Mouse (Mus musculus) skeletal muscle tissue, adult 2 months (tissue): Measurements from ENCODE around the gene Abcc2.

Experiments
- DNase-seq: peaks from one replicate; pipeline ENCODE4 v3.0.0-alpha.2; 2012; ENCODE audit warnings: low read depth, low spot score

The Abcc2 gene

DNA sequence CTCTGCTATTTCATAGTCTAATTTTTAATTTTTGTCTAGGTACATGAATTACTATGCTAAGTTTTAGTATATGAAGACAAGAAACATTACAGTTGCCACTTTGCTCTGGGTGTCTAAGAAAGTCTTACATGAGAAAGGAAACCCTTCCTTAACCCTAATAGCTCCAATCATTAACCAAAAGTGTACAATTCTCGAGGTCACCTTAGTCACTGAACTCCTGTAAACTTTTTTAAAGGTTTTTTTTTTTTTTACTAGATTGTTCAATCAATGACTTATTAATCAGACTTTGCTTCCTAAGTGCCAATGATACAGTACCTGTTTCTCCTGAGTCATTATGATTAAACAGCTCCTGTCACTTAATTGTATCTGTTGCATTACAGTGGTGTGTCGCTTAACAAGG is 4.7 kb upstream of the Abcc2 start:
- no peak for DNase-seq

DNA sequence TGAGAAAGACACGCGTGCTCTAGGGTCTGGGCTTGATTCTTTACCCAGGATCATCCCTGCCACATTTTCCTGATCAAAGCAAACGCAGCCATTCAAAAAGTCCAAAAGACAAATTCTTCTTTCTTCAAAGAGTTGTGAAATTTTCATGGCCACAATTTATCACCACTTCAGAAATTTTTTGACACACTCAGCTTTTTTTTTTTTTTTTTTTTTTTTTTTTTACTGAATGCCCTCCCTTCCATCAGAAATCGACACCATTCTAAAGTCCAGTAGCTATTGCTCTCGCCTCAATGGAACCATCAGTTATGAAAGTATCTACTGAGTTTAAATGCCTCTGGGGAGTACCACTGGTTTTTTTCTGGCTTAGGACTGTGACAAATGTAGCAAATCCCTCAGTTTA is 1.6 kb upstream of the Abcc2 start:
- no peak for DNase-seq

DNA sequence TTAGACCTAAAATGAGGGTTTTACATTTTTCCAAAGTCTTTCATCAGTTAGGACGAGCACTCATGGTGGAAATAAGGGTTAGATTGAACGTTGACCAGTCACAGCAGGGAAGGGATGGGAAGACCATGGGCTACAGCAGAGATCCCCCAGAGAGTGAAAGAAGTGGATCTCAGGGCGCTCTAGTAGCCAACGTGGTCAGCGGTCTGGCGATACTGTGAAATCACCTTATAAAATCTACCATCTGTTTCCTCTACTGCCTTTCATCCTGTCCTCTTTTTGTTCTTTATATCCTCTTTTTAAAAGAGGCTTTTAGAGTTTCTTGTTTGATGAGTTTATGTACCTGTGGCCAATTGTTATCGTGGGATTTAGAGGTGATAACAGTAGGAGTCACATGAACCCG is 2.8 kb downstream of the Abcc2 start:
- no peak for DNase-seq

DNA sequence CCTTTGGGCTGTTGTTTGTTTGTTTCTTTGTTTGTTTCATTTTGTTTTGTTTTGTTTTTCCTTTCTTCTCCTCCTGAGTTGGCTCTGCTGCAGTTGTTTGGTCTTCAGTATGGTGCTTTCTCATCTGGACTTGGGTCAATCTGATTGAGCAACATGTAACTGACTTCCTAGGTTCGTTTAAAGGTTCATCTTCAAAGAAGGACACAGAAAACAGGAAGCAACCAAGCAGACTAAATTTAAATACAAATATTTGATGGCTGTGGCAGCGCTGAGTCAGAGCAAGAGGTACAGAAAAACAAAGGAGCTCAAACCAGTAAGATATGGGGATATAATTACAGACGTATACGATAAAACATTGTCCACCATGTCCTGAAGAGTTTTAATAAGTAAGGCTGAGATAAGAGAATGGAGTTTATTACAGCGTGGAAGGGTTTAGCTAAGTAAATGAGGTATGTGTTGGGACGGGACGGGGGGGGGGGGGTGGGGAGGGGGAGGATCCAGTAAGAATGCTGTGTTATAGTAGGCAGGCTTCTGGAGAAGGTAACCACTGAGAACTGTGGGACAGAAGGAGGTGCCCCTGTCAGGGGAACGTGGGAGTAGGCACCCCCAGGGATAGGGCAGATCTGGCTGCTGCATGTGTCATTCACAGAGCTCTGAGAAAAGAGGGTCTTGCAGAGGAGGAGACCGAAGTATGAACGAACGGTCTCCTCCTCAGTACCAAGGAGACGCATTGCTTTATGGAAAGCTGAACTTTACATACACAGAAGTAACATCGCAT is 4.4 kb downstream of the Abcc2 start:
- no peak for DNase-seq

DNA sequence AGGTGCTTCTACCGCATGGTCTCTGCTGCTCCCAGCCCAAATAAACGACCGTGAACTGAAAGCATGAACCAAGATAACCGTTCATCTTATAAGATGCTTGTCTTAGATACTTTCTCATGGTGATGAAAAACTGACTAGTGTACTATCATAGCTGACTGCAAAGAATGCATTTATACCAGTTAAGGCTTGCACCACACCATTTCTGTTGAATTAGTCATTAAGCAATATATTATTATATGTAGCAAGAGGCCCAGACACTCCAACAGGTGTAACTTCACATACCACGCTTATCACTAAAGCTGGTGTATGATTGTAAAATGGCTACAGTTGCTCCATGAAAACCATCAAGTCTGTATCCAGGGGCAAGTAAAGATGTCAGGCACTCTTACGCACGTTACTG is 7.8 kb downstream of the Abcc2 start:
- no peak for DNase-seq

DNA sequence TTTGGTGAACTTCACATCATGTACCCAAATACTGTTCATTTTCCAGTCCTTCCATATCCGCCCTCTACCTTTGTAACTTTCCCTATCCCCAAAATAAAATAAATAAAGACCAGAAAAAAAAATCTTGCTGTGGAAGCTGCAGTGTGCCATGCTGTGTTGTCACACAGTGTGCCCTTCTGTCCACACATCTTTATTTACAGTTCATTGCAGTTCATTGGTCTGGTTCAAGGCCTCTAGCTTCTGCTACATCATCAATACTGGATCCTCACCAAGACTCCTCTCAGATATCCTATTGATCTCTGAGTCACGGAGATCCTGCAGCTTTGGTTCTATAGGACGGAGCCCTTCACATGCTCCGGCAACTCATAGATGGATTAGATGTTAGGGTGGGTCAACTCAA is 10.5 kb downstream of the Abcc2 start:
- DNase-seq, result no peak

DNA sequence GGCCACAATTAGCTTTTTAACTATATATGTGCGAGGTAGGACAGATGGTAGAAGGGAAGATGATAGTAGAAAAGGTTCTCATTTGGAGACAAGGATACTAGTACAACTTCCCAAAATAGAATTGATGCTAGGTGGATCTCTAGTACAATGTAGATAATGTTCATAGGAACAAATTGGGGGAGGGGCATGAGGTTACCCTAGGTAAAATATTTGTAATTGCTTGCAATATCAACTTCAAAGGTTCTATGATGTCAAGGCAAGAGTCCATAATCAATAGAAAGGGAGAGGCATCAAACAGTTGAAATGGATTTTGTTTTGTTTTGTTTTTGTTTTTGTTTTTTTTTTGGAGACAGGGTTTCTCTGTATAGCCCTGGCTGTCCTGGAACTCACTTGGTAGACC is 12.0 kb downstream of the Abcc2 start:
- DNase-seq, result no peak

DNA sequence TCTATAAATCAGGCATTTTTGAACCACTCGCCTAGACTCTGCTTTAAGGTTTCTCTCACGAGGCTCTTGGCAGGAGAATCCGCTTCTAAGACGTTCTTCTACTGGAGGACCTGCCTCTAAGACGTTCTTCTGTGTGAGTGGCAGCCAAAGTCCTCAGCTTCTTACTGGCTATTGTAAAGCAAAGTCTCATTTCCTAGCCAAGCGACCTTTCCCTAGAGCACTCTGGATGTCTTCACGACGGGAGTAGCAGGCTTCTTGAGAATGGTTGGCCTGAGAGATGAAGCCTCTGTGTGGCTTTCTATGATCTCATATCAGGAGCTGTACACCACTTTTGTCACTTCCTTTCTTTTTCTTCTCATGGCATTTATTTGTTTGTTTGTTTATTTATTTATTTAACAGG is 13.5 kb downstream of the Abcc2 start:
- DNase-seq, result no peak

DNA sequence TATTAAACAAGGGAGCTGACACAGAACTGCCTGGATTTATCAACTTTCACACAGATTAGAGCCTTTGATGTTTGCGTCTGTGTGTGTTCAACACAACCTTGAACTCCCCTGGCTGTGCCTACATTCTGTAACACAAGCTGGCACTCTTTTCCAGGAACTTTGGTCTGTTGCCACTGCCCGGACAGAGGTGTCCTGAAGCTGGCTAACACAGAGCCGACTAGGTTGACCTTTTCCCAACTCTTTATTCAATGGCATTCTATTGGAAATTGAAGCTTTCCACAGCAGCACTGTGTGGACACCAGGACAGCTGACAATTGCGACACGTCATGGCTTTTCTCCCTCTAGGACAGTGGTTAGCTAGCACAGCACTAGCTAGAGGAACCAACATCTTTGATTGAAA is 15.2 kb downstream of the Abcc2 start:
- peak; percentile 3 for DNase-seq

DNA sequence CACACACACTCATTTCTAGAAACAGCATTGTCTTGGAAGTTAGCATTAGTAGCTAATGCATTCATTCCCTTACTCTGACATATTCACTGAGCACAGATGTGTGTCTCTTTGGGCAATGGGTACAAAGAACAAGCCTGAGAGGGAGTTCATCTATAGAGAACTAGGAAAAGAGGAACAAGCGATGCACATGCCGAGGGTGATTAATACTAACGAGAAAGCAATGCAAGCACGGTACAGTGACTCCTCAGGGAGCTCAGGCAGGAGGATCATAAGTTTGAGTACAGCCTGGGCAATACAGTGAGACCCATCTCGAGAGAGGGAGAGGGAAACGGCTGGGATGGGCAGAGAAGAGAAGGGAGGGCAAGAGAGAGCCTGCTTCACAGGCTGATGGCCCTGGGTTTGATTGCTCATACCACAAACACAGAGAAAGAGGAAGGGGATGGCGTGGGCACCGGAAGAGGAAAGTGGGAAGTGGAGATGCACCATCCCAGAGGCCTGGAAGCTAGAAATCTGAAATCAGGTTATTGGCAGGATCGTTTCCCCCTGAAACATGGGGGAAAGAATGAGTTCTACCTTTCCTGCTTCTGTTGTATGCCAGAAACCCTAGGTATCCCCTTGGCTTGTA is 19.5 kb downstream of the Abcc2 start:
- no peak for DNase-seq

DNA sequence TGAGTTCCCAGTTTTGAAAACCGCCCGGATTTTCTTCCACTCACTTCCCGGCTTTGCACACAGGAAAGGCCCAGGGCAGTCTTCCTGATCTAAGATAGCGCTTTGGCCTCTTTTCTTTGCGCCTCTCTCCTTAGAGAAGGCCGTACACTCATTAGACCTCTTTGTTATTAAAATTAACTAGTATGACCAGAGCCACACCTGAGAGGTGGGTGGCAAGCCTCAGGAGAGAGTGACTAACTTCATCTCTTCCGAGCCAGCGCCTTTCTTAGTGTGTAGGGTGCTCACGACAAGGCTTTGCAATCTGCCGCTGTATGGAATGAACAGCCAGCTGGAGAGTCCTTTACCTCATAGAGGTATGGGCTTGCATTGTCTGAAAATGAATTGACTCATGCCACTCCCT is 21.9 kb downstream of the Abcc2 start:
- DNase-seq, result no peak

DNA sequence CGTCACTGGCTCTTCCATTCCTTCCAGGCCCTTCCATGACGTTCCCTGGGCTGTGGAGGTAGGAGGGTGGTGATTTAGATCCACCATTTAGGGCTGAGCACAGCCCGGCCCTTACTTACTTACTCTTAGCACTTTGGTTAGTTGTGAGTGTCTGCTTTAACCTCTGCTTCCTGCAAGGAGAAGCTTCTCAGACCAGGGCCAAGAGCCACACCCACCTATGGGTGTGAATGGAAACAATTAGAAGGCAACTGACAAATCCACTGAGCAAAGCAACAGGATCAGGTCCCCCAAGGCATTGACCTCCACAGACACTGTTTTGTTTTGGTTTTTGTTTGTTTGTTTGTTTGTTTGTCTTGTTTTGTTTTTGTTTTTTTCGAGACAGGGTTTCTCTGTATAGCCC is 27.3 kb downstream of the Abcc2 start:
- DNase-seq, result no peak

DNA sequence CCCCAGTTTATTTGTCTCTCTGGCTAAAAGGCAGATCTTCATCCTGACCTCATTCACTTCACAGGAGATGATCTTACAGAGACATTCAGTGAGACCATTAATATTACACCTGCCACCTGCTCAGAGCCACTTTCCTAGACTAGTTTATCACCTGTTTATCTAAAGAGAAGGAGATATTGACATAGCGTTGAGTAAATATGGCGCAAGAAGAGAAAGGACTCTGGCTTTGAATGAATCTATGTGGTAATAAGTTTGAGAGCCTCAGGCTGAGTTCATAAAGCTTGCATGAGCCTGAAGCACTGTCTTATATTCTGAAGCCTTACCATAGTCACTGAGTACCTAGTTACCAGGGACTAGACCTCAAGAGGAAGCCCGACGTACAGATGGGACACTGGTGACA is 29.4 kb downstream of the Abcc2 start:
- DNase-seq, result no peak

DNA sequence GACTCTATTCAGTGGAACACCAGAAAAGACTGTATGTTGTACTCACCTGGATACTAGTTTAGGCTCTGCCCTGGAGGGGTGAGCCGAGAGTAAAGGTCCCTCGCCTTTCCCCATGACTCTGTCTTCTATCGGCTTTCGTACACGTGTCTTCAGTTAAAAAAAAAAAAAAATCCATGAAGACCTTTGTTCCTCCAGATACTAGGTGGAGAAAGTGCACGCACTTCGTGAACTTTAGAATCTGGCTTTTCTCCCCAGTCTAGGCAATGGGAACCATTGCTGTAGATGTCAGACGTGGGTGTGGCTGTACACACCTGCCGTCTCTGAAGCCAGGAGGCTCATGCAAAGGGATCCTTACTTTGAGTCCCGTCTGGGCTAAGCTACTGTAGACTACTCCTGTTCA is 31.3 kb downstream of the Abcc2 start:
- no peak for DNase-seq

DNA sequence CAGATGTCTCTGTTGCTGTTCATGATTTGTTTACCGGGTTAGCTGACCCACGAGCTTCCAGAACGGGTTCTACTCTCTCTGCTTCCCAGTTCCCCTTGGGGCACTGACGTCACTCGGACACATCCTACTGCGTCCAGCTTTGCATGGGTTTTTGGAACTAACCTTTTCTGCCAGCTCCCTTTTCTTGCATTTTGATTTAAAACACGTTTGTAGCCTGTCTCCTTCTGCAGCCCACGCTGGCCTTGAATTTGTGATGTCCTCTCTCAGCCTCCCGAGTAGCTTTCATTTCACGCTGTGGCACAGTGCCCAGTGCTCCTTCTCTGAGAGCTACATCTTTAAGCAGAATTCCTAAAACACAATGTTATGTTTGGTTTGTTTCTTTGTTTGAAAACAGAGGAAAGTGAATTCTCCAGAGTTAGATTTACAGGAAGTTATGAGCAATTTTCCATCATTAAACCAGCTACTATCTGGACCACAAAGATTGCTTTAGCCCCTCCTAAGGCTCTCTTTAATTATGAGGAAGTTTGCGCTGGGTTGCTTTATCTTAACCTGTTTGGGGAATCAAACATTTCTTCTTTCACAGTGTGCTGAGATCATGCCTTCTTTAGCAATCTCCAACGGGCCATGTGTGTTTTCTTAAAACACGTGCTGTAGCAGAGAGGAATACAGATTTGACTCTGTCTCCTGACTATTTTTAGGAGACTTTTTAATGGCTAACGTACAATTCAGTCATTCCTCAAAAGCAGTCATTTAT is 33.8 kb downstream of the Abcc2 start:
- DNase-seq, result peak; percentile 4

DNA sequence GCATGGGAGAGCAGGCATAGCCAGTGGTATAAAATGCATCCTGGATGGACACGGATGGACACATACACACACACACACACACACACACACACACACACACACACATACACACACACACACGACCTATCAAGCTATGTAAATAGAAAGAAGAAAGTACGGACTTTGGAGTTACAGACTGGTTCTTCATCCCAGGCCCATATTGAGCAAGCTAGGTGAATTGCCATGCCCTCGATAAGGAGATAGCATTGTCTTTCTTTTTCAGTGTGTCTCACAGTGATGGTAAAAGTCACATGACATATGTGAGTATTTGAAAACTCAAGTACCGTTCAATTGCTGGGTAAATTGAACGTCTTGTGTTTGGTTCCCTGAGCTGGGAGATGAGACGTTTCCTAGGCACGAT is 44.9 kb downstream of the Abcc2 start:
- DNase-seq, result no peak

DNA sequence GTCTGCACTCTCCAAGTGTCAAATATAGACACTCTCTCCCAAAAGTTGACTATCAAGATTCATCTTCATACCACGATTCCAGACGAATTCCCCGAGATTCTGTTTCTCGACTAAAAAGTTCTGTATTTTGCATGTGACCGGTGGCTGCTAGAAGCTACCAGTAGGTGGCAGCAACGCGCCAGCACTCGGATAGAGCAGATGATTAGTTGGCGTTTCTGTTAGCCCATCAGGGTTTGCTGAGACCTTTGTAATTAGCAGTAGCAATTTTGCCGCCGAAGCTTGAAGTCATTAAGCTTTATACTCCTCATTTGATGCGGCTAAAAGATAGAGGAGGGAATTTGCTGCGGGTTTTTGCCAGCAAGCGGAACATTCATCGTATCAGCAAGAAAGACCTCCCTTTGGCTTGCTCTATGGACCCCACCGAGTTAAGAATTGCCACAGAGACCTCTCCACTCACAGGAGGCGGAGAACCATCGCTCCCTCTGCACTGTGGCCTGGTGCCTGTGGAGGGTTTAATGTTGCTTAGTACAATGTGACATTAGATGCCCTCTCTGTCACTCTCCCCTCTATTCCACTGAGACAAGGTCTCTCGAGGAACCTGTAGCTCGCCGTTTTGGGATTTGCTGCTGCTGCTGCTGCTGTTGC is 50.6 kb downstream of the Abcc2 start:
- peak; percentile 31 for DNase-seq

DNA sequence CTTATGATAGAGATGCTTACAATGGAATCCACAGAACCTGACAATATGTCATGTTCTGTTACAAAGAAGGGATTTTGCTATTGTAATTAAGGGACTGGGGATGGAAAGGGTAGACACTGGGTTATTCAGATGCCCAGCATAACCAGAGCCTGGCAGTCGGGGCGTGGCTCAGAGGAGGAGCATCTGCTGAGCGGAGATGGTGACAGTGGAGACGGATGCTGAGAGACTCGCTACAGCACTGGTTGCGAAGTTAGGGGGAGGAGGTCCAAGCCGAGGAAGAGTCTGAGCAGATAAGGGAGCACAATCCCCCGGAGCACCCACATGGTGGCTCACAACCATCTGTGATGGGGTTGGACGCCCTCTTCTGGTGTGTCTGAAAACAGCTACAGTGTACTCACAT is 61.2 kb downstream of the Abcc2 start:
- DNase-seq, result no peak

DNA sequence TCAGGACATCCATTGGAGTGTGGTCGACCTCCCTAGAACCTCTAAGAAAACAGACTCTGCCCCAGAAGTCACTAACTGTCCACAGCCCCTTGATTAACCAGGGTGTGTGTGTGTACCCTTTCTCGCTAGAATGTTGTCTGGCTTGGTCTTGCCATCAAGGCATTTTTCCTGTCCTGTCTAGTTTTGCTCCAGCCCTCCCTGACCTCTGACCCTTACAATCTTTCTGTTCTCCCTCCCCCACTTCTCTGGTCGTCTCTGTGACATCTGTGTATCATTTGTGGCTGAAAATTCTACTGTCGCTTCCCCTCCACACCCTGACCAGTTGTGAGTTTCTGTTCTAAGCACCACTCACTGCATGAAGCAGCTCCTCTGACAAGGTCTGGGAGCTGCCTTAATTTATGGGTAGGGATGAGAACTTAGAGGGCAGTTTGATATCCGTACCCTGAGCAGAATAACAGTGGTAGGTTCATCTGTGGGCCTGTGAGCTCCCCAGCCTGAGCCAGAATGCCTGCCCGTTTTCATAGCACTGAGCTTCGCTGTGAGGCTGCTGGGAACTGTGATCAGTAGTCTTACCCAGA is 63.4 kb downstream of the Abcc2 start:
- no peak for DNase-seq

DNA sequence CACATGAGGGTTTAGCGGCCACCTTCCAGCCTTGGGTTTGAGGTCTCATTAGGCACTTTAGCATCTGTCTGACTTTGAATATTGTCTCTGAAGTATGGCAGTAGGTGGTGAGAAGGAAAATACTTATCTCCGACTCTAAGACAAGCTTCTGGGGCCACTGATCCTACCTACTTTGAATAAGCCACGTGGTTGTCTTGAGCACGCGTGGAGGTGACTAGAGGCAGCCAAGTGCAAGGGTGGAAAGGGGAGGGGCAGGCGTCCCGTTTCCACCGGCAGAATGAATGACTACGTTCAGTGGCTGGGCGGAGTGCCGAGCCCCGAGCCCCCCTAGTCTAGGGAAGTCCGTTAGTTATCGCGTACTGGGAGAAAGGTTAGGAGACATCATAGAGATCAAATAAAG is 65.1 kb downstream of the Abcc2 start:
- DNase-seq, result no peak

DNA sequence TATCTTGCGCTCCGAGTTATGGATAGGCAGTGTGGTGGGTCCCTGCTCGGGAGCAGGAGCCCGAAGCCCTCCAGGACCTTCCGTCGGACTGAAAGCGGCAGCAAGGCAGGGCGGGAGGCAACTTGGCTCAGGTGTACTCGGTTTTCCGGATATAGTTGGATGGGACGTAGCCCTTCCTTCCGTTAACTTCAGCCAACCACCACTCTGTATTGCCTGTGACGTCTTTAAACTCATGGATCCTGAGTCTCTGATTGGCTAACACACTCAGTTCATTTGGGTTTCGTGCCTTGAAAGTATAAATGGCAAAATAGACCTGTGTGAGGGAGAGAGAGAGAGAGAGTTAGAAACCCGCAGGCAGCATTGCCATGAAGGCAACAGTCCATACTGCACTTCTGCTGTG is 66.0 kb downstream of the Abcc2 start:
- DNase-seq, result no peak

DNA sequence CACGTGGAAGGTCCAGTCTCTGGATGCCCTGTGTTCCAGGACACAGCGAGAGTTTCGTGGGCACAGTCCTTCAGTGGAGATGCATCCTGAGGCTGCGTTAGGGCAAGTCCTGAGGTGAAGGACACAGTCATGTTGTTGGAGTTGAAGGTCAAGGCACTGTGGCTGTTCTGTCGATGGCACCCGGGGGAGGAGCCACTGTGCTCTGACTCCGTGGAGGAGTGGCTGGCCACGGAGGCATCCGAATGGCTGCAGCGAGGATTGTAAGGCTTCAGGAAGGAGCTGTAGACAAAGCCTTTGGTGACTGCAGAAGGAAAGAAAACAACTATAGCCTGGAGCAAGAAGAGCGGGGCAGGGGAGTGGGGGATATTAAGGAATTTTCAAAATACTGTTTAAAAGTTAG is 68.0 kb downstream of the Abcc2 start:
- no peak for DNase-seq
